Mouse (Mus musculus) layer of hippocampus, adult 2 months (tissue): Measurements from ENCODE around the gene Pfn3. TPM values are rescaled to one million over a fixed set of nuclear protein-coding genes. Genes with fewer than 3 reads are reported as not detected.

Experiments used
- DNase-seq, 2 experiments: peaks; one replicate each; pipeline ENCODE4 v3.0.0; 2022; ENCODE audit warnings: low spot score in 2 of 2
- H3K27ac ChIP-seq: fragments of 200-600 bp; 2 replicates; pipeline ENCODE4 v1.8.1; 2022
- H3K4me3 ChIP-seq: fragments of 200-600 bp; 2 replicates; pipeline ENCODE4 v1.8.1; 2022; ENCODE audit warnings: mild to moderate bottlenecking
- CTCF ChIP-seq: fragments of 200-600 bp; conservative IDR thresholded peaks from 2 replicates; pipeline ENCODE4 v1.8.1; 2022; ENCODE audit warnings: antibody characterized with exemption, mild to moderate bottlenecking, moderate library complexity
- total RNA-seq, 2 experiments: library from RNA; stranded (reverse); gene quantifications; 2 replicates each; pipeline ENCODE4 v1.2.3; 2021

The Pfn3 gene
- total RNA-seq, 2 experiments from 2014 or later, result not detected

DNA sequence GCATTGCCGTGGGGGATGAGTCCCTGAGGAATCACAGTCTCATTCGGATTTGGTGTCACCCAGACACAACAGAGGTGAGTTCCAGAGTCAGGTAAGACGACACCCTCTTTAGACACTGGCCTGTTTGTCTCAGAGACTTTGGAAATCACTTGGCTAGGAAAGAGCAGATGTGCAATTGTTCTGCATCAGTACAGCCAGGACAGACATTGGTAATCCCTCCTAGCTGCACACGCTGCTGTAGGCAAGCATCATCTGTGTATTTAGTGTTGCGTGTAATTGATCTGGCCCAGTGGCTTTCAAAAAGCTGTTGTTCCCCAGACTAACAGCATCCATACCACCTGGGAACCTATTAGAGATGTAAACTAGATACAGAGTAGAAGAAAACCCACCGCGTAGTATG lies 11.8 kb downstream of the Pfn3 start:
- H3K27ac ChIP-seq, result peak overlapping the region; percentile 81; the same call in 1 of the 2 replicates
- H3K4me3 ChIP-seq, result no peak overlapping the region
- DNase-seq, result no peak
- no peak for TF ChIP-seq CTCF

DNA sequence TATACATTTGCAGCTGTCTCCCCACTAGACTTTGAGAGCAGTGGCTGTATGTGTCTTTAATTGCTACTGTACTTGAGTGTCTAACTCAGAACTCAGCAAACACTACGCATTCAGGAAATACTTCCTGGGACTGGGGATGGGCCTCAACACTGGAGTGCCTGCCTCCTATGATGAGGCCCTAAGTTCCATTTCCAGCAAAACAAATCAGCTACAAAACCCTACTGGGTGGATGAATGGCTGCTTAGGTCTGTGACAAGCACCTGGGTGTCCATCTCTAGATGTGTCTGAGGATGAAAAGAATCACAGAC lies 15.0 kb downstream of the Pfn3 start:
- no peak for DNase-seq
- H3K4me3 ChIP-seq, result no peak overlapping the region
- TF ChIP-seq CTCF, result no peak
- H3K27ac ChIP-seq, result no peak overlapping the region

DNA sequence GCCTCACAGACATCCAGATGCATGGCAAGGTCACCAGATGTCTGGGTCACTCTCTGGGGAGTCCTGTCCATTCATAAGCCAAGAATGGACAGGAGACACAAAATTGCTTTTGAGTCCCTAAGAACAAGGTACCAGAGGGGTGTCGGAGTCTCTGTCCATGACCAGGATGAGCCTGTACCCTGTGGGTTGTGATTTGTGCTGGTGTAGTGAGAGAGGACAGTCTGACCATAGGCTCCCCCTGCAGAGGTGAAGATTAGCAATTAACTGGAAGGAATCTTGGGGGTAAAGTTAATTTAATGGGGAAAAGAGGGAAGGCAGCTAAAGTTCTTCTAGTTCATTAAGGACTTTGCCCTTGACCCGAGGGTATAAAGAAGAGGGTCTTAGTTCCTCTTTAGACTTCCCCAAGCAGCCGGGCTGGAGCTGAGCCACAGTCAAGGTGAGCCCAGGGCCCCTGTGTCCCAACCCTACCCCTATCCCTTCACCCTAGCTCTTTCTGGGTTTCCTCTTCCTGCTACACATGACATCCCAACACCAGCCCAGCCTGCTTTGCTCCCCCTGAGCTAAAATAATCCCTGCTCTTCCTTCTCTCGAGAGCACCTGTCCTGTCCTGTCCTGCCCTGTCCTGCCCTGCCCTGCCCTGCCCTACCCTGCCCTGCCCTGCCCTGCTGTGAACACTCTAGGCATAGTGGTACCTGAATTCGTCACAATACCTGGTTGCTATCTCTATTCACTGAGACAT lies 15.6 kb downstream of the Pfn3 start:
- Histone ChIP-seq H3K27ac (no peak overlapping the region), H3K4me3 (no peak overlapping the region)
- TF ChIP-seq CTCF, result no peak
- DNase-seq, result no peak

DNA sequence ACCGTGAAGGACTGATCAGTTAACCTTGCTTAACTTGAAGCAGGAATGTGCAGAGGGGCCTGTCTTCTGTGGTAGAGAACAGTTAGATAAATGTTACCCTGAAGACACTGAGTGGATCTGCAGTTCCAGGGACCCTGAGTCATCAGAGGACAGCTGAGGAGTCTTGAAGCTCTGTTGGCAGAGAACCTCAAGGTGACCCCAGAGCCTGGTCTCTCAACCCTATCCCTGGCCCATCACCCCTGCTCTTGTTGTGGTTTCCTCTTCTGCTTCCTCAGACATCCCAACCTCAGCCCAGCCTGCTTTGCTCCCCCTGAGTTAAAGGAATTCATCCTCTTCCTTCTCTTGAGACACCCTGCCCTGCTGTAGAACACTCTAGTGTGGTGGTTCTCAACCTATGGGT lies 16.9 kb downstream of the Pfn3 start, which contains the start of gene Slc34a1:
TSS of gene Slc34a1 (plus strand) at position 100 of the 400 bp plus-strand sequence.
- DNase-seq, result no peak
- TF ChIP-seq CTCF, result no peak
- Histone ChIP-seq H3K4me3 (no peak within 1 kb of the TSS), H3K27ac (no peak within 1 kb of the TSS)

DNA sequence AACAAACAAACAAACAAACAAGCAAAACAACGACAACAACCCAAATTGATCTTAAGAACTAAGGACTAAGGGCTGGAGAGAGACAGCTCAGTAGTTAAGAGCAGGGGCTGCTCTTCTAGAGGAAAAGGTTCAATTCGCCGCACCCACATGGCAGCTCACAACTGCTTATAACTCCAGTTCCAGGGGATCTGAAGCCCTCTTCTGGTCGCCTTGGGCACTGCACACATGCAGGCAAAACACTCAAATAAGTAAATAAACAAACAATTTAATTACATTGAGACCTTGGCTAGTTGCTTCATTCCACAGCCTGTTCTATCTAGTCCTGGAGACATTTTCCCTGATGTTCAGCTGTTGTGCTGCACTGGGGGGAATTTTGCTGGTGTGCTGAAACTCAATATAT lies 22.1 kb downstream of the Pfn3 start:
- peak; percentile 70 for TF ChIP-seq CTCF
- DNase-seq, result no peak
- H3K4me3 ChIP-seq, result no peak overlapping the region
- no peak overlapping the region for H3K27ac ChIP-seq

DNA sequence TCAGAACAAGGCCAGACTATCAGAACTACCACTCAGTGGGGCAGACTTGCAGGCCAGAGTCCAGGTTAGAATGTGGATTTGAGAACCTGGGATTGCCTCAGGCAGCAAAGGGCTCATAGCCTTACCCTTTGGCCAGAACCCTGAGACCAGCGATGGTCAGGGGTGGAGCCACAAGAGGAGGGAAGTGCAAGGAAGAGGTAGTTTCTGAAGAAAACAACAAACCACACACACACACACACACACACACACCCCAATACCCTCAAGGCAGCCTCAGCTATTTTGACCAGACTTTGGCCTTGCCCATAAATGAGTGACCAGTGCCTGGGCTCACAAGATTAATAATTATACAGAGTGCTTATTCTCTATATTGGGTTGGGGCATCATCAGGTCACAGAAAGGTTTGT lies 23.4 kb downstream of the Pfn3 start:
- TF ChIP-seq CTCF, result no peak
- H3K4me3 ChIP-seq, result no peak overlapping the region
- no peak overlapping the region for H3K27ac ChIP-seq
- no peak for DNase-seq

DNA sequence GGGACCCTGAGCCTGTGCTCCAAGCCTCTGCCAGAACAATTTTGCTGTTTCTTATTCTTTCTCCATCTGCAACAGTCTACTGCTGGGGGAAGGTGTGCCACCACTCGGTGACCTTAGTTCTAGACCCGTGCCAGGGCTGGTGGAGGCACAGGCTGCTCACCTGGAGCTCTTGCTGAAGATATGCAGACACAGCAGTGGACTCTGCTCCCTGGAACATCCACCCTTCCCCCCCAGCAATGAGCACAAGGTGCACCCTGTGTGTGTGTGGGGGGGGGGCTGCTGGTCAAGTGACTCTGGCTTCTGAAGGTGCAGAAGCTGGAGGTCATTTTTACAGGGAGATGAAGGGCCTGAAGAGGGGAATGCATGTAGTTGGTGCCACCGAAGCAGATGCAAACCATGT lies 24.4 kb downstream of the Pfn3 start:
- H3K27ac ChIP-seq, result no peak overlapping the region
- no peak overlapping the region for H3K4me3 ChIP-seq
- no peak for TF ChIP-seq CTCF
- no peak for DNase-seq

DNA sequence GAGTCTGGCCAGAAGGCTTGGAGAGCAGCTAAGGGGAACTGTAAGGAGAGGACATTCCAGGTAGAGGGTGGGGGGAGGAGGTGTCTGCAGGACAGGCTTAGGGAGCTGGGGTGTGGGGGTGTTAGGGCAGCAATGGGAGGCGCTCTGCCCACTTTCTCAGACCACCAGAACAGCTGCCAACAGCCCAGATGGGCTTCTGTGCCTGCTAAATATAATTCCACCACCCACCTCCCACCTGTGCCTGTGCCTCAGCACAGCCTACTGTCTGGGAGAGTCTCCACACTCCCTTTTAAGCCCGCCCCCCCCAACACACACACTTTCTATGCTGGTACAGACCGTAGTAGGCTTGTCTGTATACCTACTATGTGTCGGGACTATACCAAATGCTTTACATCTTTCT lies 33.2 kb downstream of the Pfn3 start:
- Histone ChIP-seq H3K4me3 (no peak overlapping the region), H3K27ac (peak overlapping the region; percentile 90)
- TF ChIP-seq CTCF, result no peak
- DNase-seq, result peak; percentile 71 to 83

DNA sequence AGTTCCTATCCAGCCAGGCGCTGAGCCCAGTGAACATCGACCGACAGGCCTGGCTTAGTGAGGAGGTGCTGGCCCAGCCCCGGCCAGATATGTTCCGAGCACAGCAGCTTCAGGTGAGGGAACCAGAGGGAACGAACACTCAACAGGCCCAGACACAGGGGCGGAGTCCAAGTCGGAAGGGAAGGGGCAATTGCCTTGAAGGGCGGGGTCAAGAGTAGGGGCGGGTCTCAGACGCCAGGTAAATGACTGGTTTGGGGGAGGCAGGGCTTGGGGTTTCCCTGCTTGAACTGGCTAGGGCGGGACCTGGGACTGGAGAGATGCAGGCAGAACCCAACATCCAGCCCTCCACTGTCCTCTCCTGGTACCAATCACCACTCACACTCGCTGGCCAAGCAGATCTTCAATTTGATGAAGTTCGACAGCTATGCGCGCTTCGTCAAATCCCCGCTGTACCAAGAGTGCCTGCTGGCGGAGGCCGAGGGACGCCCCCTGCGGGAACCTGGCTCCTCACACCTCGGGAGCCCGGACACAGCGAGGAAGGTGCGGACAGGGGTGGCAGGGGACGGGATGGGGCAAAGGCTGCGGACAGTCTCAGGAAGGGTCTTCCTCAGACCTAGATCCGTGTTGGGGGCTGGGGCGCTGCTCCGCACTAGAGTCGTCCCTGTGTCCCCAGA lies 36.0 kb downstream of the Pfn3 start:
- DNase-seq, result no peak
- no peak overlapping the region for H3K4me3 ChIP-seq
- H3K27ac ChIP-seq, result no peak overlapping the region
- TF ChIP-seq CTCF, result 0 out of 2 replicates have a peak, but pooled peaks have one; percentile 8

DNA sequence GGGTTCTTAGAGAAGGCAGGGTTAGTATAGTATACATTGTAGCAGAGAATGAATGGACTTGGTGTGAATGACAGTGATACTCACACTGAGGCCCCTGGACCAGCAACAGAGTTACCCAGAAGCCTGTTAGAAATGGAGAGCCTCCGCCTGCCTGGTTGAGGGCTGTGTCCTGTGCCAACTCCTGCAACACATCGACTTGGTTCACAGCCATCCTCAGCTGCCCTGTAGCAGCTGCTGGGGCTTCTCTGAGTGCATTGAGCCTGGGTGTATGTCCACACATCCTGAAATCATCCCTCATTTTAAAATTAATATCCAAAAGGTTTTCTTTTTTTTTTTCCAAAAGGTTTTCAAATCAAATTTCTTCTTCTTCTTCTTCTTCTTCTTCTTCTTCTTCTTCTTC lies 39.2 kb downstream of the Pfn3 start:
- DNase-seq, result no peak
- TF ChIP-seq CTCF, result no peak
- H3K4me3 ChIP-seq, result no peak overlapping the region
- no peak overlapping the region for H3K27ac ChIP-seq

DNA sequence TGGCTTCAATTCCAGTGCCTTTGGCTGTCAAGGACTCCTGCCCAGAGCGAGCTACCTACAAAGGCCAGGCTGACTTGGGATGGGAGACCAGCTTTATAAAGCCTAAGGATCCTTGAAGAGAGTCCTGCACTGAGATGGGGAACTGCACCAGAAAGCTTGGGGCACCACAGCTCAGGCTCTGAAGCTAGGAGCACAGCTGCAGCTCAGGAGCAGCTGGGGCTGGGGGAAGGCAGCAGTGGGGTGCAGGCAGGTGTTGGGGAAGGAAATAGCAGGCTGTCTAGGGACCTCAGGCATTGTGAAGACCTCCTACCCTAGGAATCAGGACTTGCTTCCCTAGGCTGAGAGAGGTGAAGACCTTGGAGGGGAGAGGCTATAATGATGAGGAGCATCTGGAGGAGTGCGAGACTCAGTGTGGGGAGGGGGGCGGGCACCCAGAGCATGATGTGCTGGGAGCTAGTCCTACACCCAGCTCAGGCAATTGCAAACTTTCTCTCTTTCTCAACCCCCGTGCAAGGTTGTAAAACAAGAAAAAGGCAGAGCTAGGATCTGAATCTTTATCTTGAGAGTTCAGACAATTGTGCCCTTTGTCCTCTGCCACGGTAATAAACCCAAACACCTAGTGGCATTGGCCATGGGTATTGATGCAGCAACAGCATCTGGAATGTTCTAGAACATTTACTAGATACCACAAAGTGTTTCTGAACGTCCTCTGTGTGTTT lies 40.7 kb downstream of the Pfn3 start:
- Histone ChIP-seq H3K4me3 (no peak overlapping the region), H3K27ac (no peak overlapping the region)
- no peak for TF ChIP-seq CTCF
- no peak for DNase-seq

DNA sequence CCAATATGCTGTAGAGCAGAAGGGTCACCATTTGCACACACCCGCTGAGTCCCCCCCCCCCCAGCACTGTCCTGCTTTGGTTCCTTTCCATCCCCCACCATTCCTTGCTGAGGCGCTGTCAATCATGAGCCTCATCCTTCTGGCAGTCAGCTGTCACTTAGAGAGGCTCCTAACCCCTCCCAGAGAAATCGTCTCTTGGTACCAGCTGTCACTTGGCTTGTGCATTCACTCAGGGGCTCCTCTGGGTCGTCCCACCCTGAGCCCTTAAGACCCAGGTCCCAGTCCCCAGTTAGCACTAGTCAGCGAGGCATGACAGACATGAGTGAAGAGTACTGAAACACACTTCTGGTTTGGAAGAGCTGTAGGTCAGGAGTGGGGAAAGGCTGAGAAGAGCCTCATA lies 43.3 kb downstream of the Pfn3 start:
- Histone ChIP-seq H3K27ac (peak overlapping the region; percentile 82), H3K4me3 (peak overlapping the region; percentile 63; the same call in 1 of the 2 replicates)
- peak in 1 of 2 experiments; percentile 52 for DNase-seq
- TF ChIP-seq CTCF, result no peak

DNA sequence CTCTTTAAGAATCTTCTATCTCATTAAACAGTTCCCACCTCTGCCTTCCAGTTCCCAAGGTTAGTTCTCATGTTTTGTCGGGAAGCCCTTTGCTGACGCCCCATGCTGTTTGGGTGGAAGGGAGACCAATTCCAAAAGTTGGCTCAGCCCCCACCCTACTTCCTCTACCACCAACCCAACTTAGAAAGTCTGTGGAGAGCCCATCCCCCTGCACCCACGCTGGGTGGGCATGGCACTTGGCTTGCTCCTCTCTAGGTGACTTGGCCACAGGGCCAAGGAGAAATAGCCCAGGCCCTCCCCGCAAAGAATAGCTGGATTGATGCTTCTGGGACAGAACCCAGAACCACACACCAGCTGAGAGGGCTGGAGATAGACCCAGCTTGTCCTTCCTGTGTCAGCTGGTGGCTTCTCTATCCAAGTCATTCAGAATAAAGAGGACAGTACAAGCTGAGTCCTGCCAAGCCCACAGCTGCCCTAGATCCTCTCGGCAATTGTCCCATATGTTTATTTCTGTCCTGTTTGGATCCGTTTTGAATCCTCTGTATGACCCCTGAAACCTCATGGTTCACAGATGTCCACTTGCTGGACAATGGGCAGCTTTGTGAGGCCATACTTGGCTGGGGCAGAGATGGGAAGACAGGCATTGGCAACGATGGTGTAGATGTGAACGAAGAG lies 43.9 kb downstream of the Pfn3 start:
- peak in 1 of 2 experiments; percentile 50 for DNase-seq
- Histone ChIP-seq H3K4me3 (peak overlapping the region; percentile 63), H3K27ac (peak overlapping the region; percentile 82)
- no peak for TF ChIP-seq CTCF
